Mouse (Mus musculus) small intestine, adult 2 months (tissue): Measurements from ENCODE around the gene Tbc1d17.

Experiments used
- CTCF ChIP-seq: fragments of 200-500 bp; IDR thresholded peaks from 2 replicates; pipeline ENCODE4 v1.5.1; 2012; ENCODE audit warnings: low read depth, mild to moderate bottlenecking, control low read depth, inconsistent platforms, low read length, moderate library complexity, mixed read lengths; ENCODE audit not compliant: insufficient replicate concordance, insufficient read length; ENCODE audit errors: extremely low read depth
- POLR2A ChIP-seq: fragments of 200-500 bp; IDR thresholded peaks from 2 replicates; pipeline ENCODE4 v1.6.1; 2012; ENCODE audit warnings: low read depth, mild to moderate bottlenecking, control low read depth, inconsistent platforms, low read length, moderate library complexity

DNA sequence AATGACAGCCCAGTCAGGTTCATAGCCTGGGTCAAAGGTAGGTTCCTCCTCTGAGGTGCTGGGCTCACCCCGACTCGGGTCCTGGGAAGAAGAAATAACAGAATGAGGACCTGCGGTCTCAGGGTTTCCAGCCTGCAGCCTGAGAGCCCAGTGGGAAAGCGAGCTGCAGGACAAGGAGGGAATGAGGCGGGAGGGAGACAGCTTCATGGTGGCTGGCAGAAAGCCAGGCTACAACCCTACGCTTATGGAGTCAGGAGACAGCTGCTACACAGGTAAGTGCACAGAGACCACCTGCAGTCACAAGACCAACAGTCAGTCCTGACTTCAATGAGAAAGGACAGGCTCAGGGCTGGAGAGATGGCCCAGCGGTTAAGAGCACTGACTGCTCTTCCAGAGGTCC is 2.1 kb downstream of the Tbc1d17 start:
- TF ChIP-seq POLR2A: no peak
- no peak for TF ChIP-seq CTCF
